Mouse (Mus musculus) monocyte, adult 2 months (primary cell): Measurements from ENCODE around the gene Atg7.
A peak's percentile ranks its signal among the peaks of the same experiment; 100 is the strongest.

Experiments
- DNase-seq, 2 experiments: peaks; one replicate each; pipeline ENCODE4 v3.0.0; 2022; ENCODE audit warnings: low spot score in 2 of 2, low read depth in 1 of 2

Gene Atg7

GRCm38 (mm10) chr6:114848761-114849160 is 205.9 kb downstream of the Atg7 start:
- DNase-seq = no peak

GRCm38 (mm10) chr6:114849787-114850186 is 206.9 kb downstream of the Atg7 start:
- no peak for DNase-seq

GRCm38 (mm10) chr6:114851688-114852087 is 208.8 kb downstream of the Atg7 start:
- no peak for DNase-seq

GRCm38 (mm10) chr6:114852739-114853138 is 209.8 kb downstream of the Atg7 start:
- no peak for DNase-seq

- no peak for DNase-seq
Measured at GRCm38 (mm10) chr6:114854368-114854767, 211.5 kb downstream of the Atg7 start.

GRCm38 (mm10) chr6:114855644-114856043 is 212.7 kb downstream of the Atg7 start:
- DNase-seq = no peak

- no peak for DNase-seq
Measured at GRCm38 (mm10) chr6:114856501-114856900, 213.6 kb downstream of the Atg7 start.

GRCm38 (mm10) chr6:114857996-114858721 is 215.3 kb downstream of the Atg7 start:
- DNase-seq = no peak

GRCm38 (mm10) chr6:114858722-114859053 is 215.8 kb downstream of the Atg7 start:
- no peak for DNase-seq

- DNase-seq = no peak
Measured at GRCm38 (mm10) chr6:114860677-114861568, 218.0 kb downstream of the Atg7 start.

- no peak for DNase-seq
Measured at GRCm38 (mm10) chr6:114861591-114861990, 218.7 kb downstream of the Atg7 start.

- no peak for DNase-seq
Measured at GRCm38 (mm10) chr6:114862046-114862445, 219.1 kb downstream of the Atg7 start.

GRCm38 (mm10) chr6:114863501-114863900 is 220.6 kb downstream of the Atg7 start:
- DNase-seq = no peak

GRCm38 (mm10) chr6:114864421-114864820 is 221.5 kb downstream of the Atg7 start:
- no peak for DNase-seq

GRCm38 (mm10) chr6:114866078-114866477 is 223.2 kb downstream of the Atg7 start:
- no peak for DNase-seq

- no peak for DNase-seq
Measured at GRCm38 (mm10) chr6:114866619-114867018, 223.7 kb downstream of the Atg7 start.

GRCm38 (mm10) chr6:114868656-114869055 is 225.8 kb downstream of the Atg7 start:
- DNase-seq = no peak

GRCm38 (mm10) chr6:114869501-114870076 is 226.7 kb downstream of the Atg7 start:
- DNase-seq = no peak

GRCm38 (mm10) chr6:114871010-114871660 is 228.2 kb downstream of the Atg7 start:
- DNase-seq = no peak

GRCm38 (mm10) chr6:114873808-114874137 is 230.9 kb downstream of the Atg7 start:
- no peak for DNase-seq

- peak in 1 of 2 experiments; percentile 20 for DNase-seq
Measured at GRCm38 (mm10) chr6:114874138-114874928, 231.4 kb downstream of the Atg7 start.
